Mouse (Mus musculus): ENCODE measurements at regions not wholly inside any gene's neighbourhood (a gene's known extent, or its start where the extent isn't known, plus 50 kb on each side); places are given as distances from the start of the nearest gene placed in this dataset.

DNA sequence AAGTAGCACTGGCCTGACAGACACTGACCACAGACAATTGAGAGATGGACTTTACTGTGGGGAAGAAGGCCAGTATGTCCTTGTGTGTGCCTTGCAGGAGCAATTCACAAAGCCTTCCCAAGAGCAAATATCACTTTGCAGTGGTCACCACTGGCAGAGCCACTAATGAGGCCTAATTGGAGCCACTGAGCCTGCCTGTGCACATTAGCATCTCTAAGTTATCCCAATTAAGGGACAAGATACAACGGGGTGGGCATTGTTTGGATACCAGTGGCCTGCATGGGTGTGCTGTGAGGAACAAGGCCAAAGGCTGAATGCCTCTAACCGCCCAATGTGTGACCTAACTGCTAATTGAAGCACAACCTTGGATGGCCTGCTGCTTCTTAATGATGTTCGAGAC, 433.4 kb upstream of the Ptbp2 start:
- DNase-seq, result no peak

DNA sequence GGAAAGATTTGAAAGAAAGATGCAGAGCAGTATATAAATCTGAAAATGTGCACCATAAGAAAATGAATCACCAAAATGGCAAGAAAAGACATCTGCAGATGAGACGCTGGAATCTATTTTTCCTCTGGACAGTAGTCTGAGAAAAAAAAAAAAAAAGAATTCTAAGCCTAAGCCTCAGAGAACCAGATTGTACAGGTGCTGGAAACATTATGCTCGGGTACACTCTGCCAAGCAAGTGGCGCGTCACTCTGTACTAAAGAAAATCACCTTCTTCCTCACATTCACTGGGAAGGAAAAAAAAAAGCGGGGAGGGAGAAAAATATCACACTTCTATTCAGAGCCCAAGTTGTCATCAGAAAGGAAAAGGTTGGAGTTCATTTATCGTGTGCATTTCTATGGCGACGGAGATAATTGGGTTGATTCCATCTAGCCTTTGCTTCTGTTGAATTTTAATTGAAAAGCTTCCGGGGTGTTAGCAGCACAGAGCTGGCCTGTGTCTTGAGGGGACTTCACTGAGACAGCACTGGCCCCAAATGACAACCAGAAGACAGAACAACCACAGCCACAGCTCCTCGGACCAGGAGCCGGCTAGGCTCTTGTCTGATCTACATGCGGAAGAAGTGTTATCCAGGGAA, 430.5 kb upstream of the Ptbp2 start:
- no peak for DNase-seq

DNA sequence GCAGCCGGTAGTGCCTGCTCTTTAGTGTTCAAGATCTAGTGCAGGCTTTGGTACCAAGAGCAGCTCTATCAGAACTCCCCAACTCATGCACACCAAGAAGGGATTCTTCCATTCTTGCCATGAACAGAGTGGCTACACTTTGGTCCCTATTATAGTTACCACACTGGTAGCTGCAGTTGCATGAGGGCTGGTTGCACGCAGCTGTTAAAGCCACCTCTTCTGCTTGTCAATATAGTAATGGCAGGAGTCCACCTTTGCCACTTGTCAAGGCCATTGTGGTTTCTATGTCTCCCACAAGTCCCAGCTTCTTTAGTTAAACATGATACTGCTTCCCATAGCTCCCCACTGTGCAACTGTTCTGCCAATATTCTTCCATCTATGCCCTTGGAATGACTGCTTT, 415.1 kb upstream of the Ptbp2 start:
- no peak for DNase-seq

DNA sequence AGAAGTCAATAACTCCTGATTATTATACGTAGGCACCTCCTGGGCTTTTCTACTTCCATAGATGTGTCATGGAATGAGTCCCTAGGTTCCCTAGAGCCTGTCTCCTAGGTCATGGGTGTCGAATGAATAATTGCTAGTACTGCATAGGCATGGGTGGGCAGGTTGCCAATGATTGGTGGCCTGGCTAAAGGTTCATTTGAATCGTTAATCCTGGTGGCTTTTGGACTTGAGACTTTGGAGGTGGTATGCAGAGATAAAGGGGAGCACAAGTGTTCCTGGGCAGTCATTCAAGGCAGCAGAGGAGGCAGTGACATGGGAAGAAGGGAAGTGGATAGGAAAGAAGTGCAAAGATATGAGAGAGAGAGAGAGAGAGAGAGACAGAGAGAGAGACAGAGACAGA, 410.2 kb upstream of the Ptbp2 start:
- DNase-seq, result no peak

DNA sequence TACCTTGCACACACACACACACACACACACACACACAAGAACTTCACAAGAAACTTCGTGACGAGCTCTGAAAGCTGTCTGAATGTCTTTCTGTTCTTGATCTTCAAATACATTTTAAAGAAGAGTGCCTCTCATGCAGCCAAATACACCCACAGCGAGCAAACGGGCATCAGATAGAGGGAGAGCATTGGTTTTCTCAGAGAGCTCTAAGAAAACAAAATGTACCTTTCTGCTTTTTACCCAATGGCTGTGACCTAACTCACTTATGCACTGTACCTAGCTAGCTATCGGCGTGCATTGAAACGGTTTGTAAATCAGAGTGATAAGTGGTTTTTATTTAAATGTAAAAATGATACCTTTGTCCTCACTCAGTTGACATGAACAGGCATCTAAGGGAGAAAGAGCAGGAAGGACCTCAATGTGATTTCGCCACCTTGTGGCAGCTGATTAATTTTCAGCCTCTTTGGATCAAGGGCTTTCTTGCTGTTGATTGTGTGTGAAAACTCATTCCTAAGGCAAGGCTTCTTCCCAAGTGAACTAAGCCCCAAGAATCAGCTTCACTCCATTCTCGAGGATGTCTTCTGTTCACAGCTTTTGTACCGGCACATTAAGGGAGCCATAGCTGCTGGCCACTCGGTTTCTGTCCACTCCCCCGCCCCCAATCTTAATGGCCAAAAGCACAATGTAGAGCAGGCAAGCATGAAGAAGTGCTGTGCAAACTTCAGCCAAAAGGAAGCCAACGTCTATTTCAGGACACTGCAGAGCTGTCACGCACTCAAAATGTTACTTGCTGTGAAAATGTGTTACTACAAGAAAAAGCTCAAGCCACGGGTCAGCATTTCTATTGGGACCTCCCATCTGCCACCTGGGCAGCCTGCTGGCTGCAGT, 408.4 kb upstream of the Ptbp2 start:
- peak; percentile 64 for DNase-seq

DNA sequence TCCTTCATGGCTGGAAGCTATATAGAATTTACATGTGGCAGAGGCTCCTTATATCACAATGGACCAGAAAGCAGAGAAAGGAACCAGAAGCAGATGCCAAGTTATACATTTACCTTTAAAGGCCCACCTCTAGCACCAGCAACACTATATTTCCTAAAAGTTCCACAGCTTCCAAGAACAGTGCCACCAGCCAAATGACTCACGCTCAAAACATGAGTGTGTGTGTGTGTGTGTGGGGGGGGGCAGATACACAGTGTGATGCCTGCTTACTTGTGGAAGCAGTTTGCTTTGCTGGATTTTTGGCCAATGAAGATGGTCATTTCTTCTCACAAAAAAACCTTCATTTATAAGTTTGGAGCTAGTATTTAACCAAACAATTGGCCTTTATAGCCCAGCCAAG, 405.3 kb upstream of the Ptbp2 start:
- no peak for DNase-seq

DNA sequence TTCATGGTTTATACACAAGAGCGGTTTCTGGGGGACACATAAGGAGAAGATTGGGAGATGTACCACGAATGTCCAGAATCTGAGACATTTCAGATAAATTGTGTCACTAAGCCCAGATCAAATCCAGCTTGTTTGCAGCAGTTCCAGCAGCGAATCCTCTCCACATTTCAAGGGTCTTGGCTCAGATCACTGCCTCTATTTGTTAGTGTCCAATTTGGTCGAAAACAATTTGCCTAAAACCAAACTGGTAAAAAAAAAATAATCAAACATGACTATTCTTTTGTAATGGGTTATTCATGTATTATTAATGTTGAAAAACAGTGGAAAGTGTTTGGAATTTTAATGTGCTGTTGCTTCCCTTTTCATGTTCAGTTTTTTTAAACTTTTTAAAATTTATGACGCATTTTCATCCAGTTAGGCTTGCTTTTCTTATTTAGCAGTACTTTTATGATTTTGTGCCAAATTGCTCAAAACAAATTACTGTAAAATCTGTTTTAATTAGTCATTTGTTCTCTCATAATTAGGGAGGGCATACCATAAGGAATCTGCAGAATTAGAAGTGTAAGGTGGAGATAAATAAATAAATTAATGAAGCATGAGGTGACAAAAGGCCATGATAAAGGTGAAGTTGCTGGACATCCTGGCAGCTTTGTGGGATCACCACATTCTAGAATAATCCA, 396.8 kb upstream of the Ptbp2 start:
- no peak for DNase-seq

DNA sequence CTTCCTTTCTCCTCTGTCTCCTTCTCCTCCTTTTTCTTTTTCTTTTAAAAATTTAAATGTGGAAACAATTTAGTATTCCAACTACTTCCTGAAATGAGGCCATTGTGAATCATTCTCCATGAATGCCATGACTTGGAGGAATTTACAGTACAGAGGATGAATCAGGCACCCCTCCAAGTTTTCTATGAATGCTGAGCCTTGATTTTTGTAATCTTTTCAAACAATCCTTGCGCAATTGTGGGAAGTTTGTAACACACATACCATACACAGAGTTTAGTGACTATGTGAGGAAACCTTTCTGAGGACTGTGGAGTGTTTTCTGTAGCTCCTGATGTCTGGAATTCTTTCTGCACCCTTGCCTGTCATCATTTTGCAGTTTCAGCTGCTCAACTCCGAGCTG, 391.4 kb upstream of the Ptbp2 start:
- no peak for DNase-seq
